Mouse (Mus musculus): ENCODE results near the gene Trabd2b. TPM values are rescaled to one million over a fixed set of nuclear protein-coding genes. Genes with fewer than 3 reads are reported as not detected.
A peak's percentile ranks its signal among the peaks of the same experiment; 100 is the strongest.

The Trabd2b gene
- polyA plus RNA-seq, 1 experiment from 2014 or later, result 2.4 TPM

GRCm38 (mm10) chr4:114612827-114613226 lies 206.3 kb downstream of the Trabd2b start:
- no peaks in the 10 kb centered on the region for H3K27me3 ChIP-seq (replicated peaks; ENCODE audit: insufficient read depth, low read length)

GRCm38 (mm10) chr4:114614086-114614485 lies 207.6 kb downstream of the Trabd2b start:
- DNase-seq (ENCODE audit: low spot score), result no peak
- no peaks in the 10 kb centered on the region for H3K4me1 ChIP-seq (ENCODE audit: insufficient read depth, low read depth, low read length)
- H3K9me3 ChIP-seq (ENCODE audit: low read length), result no peaks in the 10 kb centered on the region
- no peak overlapping the region for H3K4me2 ChIP-seq (replicated peaks; ENCODE audit: low read depth, low read length)
- no peak overlapping the region for H3K4me3 ChIP-seq (ENCODE audit: low read depth, low read length)
- WGBS, result 7% methylated on average over 1 of the region's 1 CpGs
- TF ChIP-seq CTCF (IDR thresholded peaks at IDR 0.05) (no peak), EP300 (IDR thresholded peaks at IDR 0.05) (no peak)
- H3K9ac ChIP-seq (replicated peaks; ENCODE audit: low read depth), result no peak overlapping the region
- no peak overlapping the region for H3K27ac ChIP-seq (ENCODE audit: low read length)
- no peaks in the 10 kb centered on the region for H3K27me3 ChIP-seq (replicated peaks; ENCODE audit: insufficient read depth, low read length)
- H3K36me3 ChIP-seq (ENCODE audit: insufficient read depth, low read length), result no peaks in the 10 kb centered on the region
- ATAC-seq, result peak; percentile 61

More at GRCm38 (mm10) chr4:114612827-114613226, 206.3 kb downstream of the Trabd2b start:
- no peak overlapping the region for H3K4me2 ChIP-seq (replicated peaks; ENCODE audit: low read depth, low read length)
- ATAC-seq (no peak), DNase-seq (ENCODE audit: low spot score) (no peak)
- H3K4me3 ChIP-seq (ENCODE audit: low read depth, low read length), result no peak overlapping the region
- 78% methylated on average over 4 of the region's 4 CpGs for WGBS
- H3K4me1 ChIP-seq (ENCODE audit: insufficient read depth, low read depth, low read length), result no peaks in the 10 kb centered on the region
- no peak overlapping the region for H3K9ac ChIP-seq (replicated peaks; ENCODE audit: low read depth)
- H3K36me3 ChIP-seq (ENCODE audit: insufficient read depth, low read length), result no peaks in the 10 kb centered on the region
- no peaks in the 10 kb centered on the region for H3K9me3 ChIP-seq (ENCODE audit: low read length)
- H3K27ac ChIP-seq (ENCODE audit: low read length), result no peak overlapping the region
- TF ChIP-seq EP300 (IDR thresholded peaks at IDR 0.05) (no peak), CTCF (IDR thresholded peaks at IDR 0.05) (no peak)

- ATAC-seq (no peak), DNase-seq (ENCODE audit: low spot score) (no peak)
- WGBS, result 93% methylated on average over 4 of the region's 4 CpGs
- TF ChIP-seq EP300 (IDR thresholded peaks at IDR 0.05) (no peak), CTCF (IDR thresholded peaks at IDR 0.05) (no peak)
- no peaks in the 10 kb centered on the region for H3K9me3 ChIP-seq (ENCODE audit: low read length)
- no peak overlapping the region for H3K27ac ChIP-seq (ENCODE audit: low read length)
- no peak overlapping the region for H3K4me2 ChIP-seq (replicated peaks; ENCODE audit: low read depth, low read length)
- H3K4me3 ChIP-seq (ENCODE audit: low read depth, low read length), result no peak overlapping the region
- no peaks in the 10 kb centered on the region for H3K36me3 ChIP-seq (ENCODE audit: insufficient read depth, low read length)
- no peak overlapping the region for H3K9ac ChIP-seq (replicated peaks; ENCODE audit: low read depth)
- no peaks in the 10 kb centered on the region for H3K27me3 ChIP-seq (replicated peaks; ENCODE audit: insufficient read depth, low read length)
- no peaks in the 10 kb centered on the region for H3K4me1 ChIP-seq (ENCODE audit: insufficient read depth, low read depth, low read length)
Measured at GRCm38 (mm10) chr4:114615765-114616164, 209.2 kb downstream of the Trabd2b start.

- peaks cover 16% of the 10 kb centered on the region; the same call in 1 of the 2 replicates for H3K4me1 ChIP-seq (ENCODE audit: insufficient read depth, low read depth, low read length)
- no peak overlapping the region for H3K9ac ChIP-seq (replicated peaks; ENCODE audit: low read depth)
- TF ChIP-seq EP300 (IDR thresholded peaks at IDR 0.05) (no peak), CTCF (IDR thresholded peaks at IDR 0.05) (no peak)
- H3K4me3 ChIP-seq (ENCODE audit: low read depth, low read length), result no peak overlapping the region
- H3K4me2 ChIP-seq (replicated peaks; ENCODE audit: low read depth, low read length), result no peak overlapping the region
- no peaks in the 10 kb centered on the region for H3K27me3 ChIP-seq (replicated peaks; ENCODE audit: insufficient read depth, low read length)
- H3K9me3 ChIP-seq (ENCODE audit: low read length), result no peaks in the 10 kb centered on the region
- H3K36me3 ChIP-seq (ENCODE audit: insufficient read depth, low read length), result no peaks in the 10 kb centered on the region
- no peak for DNase-seq (ENCODE audit: low spot score)
- no peak for ATAC-seq
- no peak overlapping the region for H3K27ac ChIP-seq (ENCODE audit: low read length)
- 64% methylated on average over 5 of the region's 5 CpGs for WGBS
Measured at GRCm38 (mm10) chr4:114622929-114623328, 216.4 kb downstream of the Trabd2b start.

- TF ChIP-seq EP300 (IDR thresholded peaks at IDR 0.05), result no peak
- TF ChIP-seq CTCF (IDR thresholded peaks at IDR 0.05), result no peak
- Histone ChIP-seq H3K9me3 (ENCODE audit: low read length) (no peaks in the 10 kb centered on the region), H3K27me3 (replicated peaks; ENCODE audit: insufficient read depth, low read length) (no peaks in the 10 kb centered on the region), H3K4me1 (ENCODE audit: insufficient read depth, low read depth, low read length) (peaks cover 16% of the 10 kb centered on the region; the same call in 1 of the 2 replicates), H3K4me2 (replicated peaks; ENCODE audit: low read depth, low read length) (no peak overlapping the region), H3K4me3 (ENCODE audit: low read depth, low read length) (no peak overlapping the region), H3K36me3 (ENCODE audit: insufficient read depth, low read length) (no peaks in the 10 kb centered on the region), H3K27ac (ENCODE audit: low read length) (peak overlapping the region; percentile 6; the same call in 1 of the 2 replicates), H3K9ac (replicated peaks; ENCODE audit: low read depth) (no peak overlapping the region)
- ATAC-seq (peak; percentile 13; the same call in 1 of the 2 replicates), DNase-seq (ENCODE audit: low spot score) (peak; percentile 62)
- 29% methylated on average over 3 of the region's 3 CpGs for WGBS
Measured at GRCm38 (mm10) chr4:114624114-114624910, 217.8 kb downstream of the Trabd2b start.

- Histone ChIP-seq H3K4me2 (replicated peaks; ENCODE audit: low read depth, low read length) (no peak overlapping the region), H3K4me1 (ENCODE audit: insufficient read depth, low read depth, low read length) (peaks cover 16% of the 10 kb centered on the region; the same call in 1 of the 2 replicates), H3K36me3 (ENCODE audit: insufficient read depth, low read length) (no peaks in the 10 kb centered on the region), H3K9me3 (ENCODE audit: low read length) (no peaks in the 10 kb centered on the region), H3K9ac (replicated peaks; ENCODE audit: low read depth) (no peak overlapping the region), H3K4me3 (ENCODE audit: low read depth, low read length) (no peak overlapping the region), H3K27ac (ENCODE audit: low read length) (peak overlapping the region; percentile 28; the same call in 1 of the 2 replicates), H3K27me3 (replicated peaks; ENCODE audit: insufficient read depth, low read length) (no peaks in the 10 kb centered on the region)
- 5% methylated on average over 4 of the region's 4 CpGs for WGBS
- peak; percentile 58 for DNase-seq (ENCODE audit: low spot score)
- peak; percentile 11; the same call in 1 of the 2 replicates for ATAC-seq
- TF ChIP-seq EP300 (IDR thresholded peaks at IDR 0.05) (no peak), CTCF (IDR thresholded peaks at IDR 0.05) (no peak)
Measured at GRCm38 (mm10) chr4:114625357-114625756, 218.8 kb downstream of the Trabd2b start.

Data from lung, postnatal 0 days (tissue).